Mouse (Mus musculus) liver, adult (tissue): Measurements from ENCODE around the gene B230118H07Rik.

Source experiments
- GATA4 ChIP-seq: IDR thresholded peaks from 2 replicates; pipeline ENCODE4 v1.6.1; 2014; ENCODE audit warnings: mild to moderate bottlenecking, low read length; ENCODE audit not compliant: insufficient replicate concordance

Gene B230118H07Rik

DNA sequence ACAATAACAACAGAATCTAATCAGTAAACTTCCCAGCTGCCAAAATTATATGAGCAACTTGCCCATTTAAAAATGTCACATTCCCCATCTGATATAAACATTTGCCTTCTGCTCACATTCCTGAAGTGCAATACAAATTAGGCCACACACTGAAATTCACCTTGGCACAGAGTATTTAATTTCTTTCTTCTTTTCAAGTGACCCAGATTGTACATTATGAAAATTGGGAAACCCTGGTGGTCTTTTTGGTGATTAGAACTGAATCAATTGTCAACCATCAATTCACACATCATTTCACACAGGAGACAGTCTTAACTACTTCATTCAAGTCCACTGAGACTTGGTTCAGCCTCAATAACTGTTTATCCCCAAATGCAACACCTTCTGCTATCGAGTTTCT, 68.9 kb downstream of the B230118H07Rik start:
- TF ChIP-seq GATA4 = no peak

- TF ChIP-seq GATA4 = no peak
Measured at GRCm38 (mm10) chr2:101580027-101580426, 69.3 kb downstream of the B230118H07Rik start.

- TF ChIP-seq GATA4 = no peak
Measured at GRCm38 (mm10) chr2:101577243-101577642, 72.1 kb downstream of the B230118H07Rik start.

DNA sequence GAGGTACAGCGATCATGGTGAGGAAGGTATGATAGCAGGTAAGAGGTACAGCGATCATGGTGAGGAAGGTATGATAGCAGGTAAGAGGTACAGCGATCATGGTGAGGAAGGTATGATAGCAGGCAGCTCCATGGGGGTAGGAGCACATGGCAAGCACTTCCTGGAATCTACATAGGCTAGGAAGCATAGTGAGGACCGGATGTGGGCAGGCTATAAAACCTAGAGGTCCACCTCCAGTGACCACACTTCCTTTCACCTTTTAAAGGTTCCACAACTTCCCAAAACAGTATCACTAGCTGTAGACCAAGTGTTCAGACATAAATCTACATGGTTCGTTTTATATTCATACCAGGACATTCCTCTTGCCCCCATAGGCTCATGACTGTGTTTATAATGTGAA, 80.1 kb downstream of the B230118H07Rik start:
- no peak for TF ChIP-seq GATA4

GRCm38 (mm10) chr2:101567490-101567889, 81.8 kb downstream of the B230118H07Rik start:
- TF ChIP-seq GATA4 = no peak

GRCm38 (mm10) chr2:101563776-101564175, 85.6 kb downstream of the B230118H07Rik start:
- TF ChIP-seq GATA4 = no peak

DNA sequence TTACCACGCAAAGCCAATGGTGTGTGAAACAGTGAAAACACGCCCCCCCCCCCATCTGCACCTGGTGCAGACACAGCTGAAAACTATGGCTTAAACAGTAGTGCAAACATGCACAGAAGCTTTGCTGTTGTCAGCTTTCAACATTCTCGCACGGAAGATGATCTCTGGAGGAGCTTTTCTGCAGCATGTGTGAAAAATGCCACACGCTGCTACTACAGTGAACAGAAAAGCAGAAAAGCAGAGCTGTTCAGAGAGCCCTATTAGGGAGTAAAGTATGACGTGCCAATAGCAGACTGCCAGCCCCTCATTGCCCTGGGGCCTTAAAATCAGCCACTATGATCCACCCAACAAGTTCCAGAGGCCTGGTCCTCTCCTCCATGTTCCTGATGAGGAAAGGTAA, 86.1 kb downstream of the B230118H07Rik start:
- no peak for TF ChIP-seq GATA4

DNA sequence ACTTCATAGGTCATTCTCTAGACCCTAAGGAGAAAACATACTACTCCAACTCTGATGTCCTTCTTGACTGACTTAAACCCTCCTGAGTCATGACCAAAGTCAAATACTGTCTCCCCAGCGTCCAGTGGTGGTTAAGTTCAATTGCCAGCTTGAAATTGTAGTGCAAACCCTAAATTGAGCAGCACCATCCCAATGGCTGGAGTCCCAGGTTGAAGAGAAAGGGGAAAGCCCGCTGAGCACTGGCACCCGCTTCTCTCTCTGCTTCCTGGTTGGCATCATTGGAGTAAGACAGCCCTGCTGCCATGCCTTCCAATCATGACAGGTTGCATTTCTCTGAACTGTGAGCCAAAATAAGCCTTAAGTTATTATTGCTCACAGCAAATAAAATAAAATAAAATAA, 89.9 kb downstream of the B230118H07Rik start:
- TF ChIP-seq GATA4 = no peak

GRCm38 (mm10) chr2:101555886-101556285, 93.4 kb downstream of the B230118H07Rik start:
- no peak for TF ChIP-seq GATA4

DNA sequence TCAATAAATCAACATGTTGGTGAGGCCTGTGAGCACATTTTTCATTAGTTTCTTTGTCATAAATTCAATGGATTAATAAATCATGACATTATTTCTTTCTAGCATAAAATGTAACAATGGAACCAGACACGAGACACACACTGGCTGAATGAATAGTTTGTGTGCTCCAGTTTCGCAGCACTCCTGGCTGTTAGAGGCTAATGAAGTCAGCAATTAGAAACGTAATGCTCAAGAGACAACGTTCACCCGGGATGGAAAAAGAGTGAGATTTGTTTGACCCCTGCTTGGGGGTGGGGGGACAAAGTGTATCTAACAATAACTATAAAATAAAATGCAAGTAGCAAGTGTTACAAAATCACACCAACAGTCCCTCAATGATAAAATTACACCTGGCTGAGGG, 95.5 kb downstream of the B230118H07Rik start:
- TF ChIP-seq GATA4 = no peak

DNA sequence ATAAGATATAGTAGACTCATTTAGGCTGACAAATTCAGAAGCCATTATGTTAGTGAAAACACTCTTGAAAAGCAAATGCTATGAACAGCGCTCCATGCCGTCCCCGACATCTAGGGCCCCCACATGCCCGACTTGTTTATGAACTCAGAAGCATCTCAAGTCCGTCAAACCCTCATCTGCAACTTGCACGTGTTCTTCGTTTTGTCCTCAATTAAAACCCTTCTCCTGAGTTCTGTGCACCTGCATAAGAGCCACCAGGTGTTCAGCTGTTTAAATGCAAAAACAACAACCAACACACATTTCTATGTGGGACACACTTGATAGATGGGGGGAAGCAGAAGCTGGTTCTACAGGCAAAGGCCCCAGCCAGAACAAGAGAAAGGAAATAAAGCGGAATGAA, 97.0 kb downstream of the B230118H07Rik start:
- TF ChIP-seq GATA4 = no peak

DNA sequence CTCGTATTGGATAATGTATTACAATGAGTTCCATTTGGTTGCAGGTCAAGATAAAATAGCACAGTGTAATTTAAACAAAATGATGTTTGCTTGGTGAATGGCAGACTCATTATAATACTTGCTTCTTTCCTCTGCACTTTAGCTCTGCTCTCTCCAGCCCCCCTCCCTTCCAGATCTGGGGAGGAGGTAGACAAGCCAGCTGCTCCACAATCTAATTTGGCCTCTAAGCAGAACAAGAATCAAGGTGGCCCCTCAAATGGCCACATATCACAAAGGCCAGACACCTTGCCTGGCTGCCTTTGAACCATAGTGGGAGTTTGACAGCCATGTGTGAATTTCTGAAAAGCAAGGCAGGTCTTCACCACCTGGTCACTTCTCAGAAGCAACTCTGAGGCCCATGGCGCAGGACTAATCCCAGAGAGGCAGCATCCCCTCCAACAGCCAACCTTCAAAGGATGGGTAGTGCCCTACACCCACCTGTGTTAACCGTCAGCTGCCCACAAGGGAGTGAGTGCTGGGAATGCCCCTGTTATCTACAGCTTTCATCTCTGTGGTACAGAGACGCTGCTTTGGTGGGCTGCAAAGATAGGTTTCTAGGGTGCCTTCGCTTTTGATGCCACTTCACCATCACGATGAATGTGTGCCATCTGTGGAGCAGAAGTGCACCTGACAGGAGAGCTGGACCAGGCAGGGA, 98.2 kb downstream of the B230118H07Rik start:
- no peak for TF ChIP-seq GATA4

- TF ChIP-seq GATA4 = no peak
Measured at GRCm38 (mm10) chr2:101550176-101550575, 99.2 kb downstream of the B230118H07Rik start.

GRCm38 (mm10) chr2:101548866-101549265, 100.5 kb downstream of the B230118H07Rik start:
- TF ChIP-seq GATA4 = no peak

GRCm38 (mm10) chr2:101545593-101545992, 103.7 kb downstream of the B230118H07Rik start:
- TF ChIP-seq GATA4 = no peak

DNA sequence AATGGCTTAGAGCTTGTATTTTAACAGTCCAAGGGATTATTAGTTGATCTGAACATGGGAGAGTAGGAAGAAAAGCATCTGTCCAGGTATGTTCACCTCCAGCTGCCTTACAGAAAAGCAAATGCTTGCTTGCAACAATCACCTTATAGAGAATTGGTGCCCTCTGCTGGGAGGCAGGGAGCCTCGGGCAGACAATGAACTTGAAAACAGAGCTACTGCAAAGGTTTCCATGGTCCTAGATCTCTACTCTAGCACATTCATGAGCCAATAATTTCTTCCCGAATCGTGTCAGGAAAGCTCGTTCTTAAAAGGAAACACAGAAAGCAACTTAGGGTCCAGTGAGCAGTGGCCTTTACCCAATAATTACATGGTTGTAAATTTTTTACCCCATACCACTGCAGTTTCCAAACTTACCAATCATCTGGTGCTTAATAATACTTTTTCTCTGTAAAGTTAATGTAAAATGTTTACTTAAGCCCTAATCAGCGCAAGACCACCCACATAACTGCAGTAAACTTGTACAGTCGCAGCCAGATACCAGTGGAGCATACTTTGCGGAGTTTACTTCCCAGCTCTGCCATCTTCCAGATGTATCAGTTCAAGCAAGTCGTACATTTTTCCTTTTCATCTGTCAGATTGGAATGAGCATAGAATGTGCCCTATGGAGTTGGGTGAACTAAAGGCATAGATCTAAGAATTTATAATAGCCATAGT, 105.5 kb downstream of the B230118H07Rik start:
- TF ChIP-seq GATA4 = no peak

- no peak for TF ChIP-seq GATA4
Measured at GRCm38 (mm10) chr2:101533741-101534140, 115.6 kb downstream of the B230118H07Rik start.
